Mouse (Mus musculus) liver, adult 2 months (tissue): ENCODE results near the gene Umad1. TPM values are rescaled to one million over a fixed set of nuclear protein-coding genes. Genes with fewer than 3 reads are reported as not detected.

ENCODE experiments used
- DNase-seq: peaks from one replicate; pipeline ENCODE4 v3.0.0-alpha.2; 2011; ENCODE audit warnings: low read depth, low spot score; ENCODE audit errors: extremely low read depth
- H3K27ac ChIP-seq: fragments of 200-500 bp; replicated peaks from 2 replicates; pipeline ENCODE4 v1.5.1; 2012; ENCODE audit warnings: low read depth, mild to moderate bottlenecking, control low read depth, inconsistent platforms, low read length; ENCODE audit not compliant: insufficient read depth
- H3K27me3 ChIP-seq: fragments of 200-500 bp; 2 replicates; pipeline ENCODE4 v1.6.1; 2012; ENCODE audit warnings: mild to moderate bottlenecking, moderate library complexity, low read length, inconsistent platforms; ENCODE audit not compliant: control insufficient read depth, insufficient read depth
- H3K36me3 ChIP-seq: fragments of 200-500 bp; 2 replicates; pipeline ENCODE4 v1.6.1; 2012; ENCODE audit warnings: low read length, inconsistent platforms; ENCODE audit not compliant: control insufficient read depth, insufficient read depth
- H3K4me1 ChIP-seq: fragments of 200-500 bp; 2 replicates; pipeline ENCODE4 v1.6.1; 2011; ENCODE audit warnings: low read length; ENCODE audit not compliant: control insufficient read depth, insufficient read depth
- H3K4me3 ChIP-seq: fragments of 200-500 bp; 2 replicates; pipeline ENCODE4 v1.5.1; 2011; ENCODE audit warnings: low read depth, mild to moderate bottlenecking, control low read depth, low read length, moderate library complexity; ENCODE audit not compliant: insufficient read depth
- H3K79me2 ChIP-seq: fragments of 200-500 bp; 2 replicates; pipeline ENCODE4 v1.6.1; 2012; ENCODE audit warnings: inconsistent platforms, mild to moderate bottlenecking, low read length, moderate library complexity; ENCODE audit not compliant: control insufficient read depth, insufficient read depth
- H3K9ac ChIP-seq: fragments of 200-500 bp; 2 replicates; pipeline ENCODE4 v1.6.1; 2012; ENCODE audit warnings: low read depth, mild to moderate bottlenecking, control low read depth, inconsistent platforms, low read length
- CTCF ChIP-seq: fragments of 200-500 bp; IDR thresholded peaks from 2 replicates; pipeline ENCODE4 v1.5.1; 2011; ENCODE audit warnings: low read depth, low read length, control low read depth
- POLR2A ChIP-seq: fragments of 200-500 bp; IDR thresholded peaks from 2 replicates; pipeline ENCODE4 v1.6.1; 2011; ENCODE audit warnings: low read length, control low read depth; ENCODE audit not compliant: insufficient read depth; ENCODE audit errors: extremely low read depth
- WGBS: fragments of 180-500 bp; shearing (Covaris S2); methylation state at CpG from one replicate; pipeline ENCODE4 v1.1.7; 2018; 5-methylcytosine and 5-hydroxymethylcytosine counted together
- polyA plus RNA-seq: library from polyadenylated mRNA; depleted of rRNA; stranded (reverse); fragments of >200 nt; gene quantifications from 2 replicates; pipeline ENCODE4 v1.2.3, GENCODE M21; 2012
- total RNA-seq: library from RNA; depleted of rRNA; stranded (reverse); fragments of >200 nt; gene quantifications from 2 replicates; pipeline ENCODE4 v1.2.3, GENCODE M21; 2014

Gene Umad1
- total and polyA plus RNA-seq, 2 experiments, result 15.0 to 17.0 TPM

DNA sequence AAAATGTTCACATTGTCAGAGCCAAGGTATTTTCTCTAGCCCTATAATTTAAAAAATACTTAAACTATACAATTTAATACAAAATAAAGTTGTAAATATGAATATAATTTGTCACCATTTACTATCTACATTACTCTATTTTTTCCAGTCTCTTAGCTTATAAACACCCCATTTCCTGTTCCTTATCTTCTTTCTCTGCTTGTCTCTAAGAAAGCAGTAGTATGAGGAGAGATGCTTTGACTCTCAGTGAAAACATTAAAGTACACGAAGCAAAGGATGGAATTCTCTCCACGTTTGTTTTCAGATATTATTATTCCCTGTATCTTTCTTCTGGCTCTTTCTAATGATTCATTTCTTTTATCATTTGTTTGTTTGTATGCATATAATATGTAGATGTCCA is 99.1 kb downstream of the Umad1 start:
- no peaks in the 10 kb centered on the region for H3K36me3 ChIP-seq
- WGBS, result 71% methylated on average over 2 of the region's 2 CpGs
- no peaks in the 10 kb centered on the region for H3K79me2 ChIP-seq
- H3K4me3 ChIP-seq, result no peak overlapping the region
- no peak overlapping the region for H3K27ac ChIP-seq
- no peak overlapping the region for H3K9ac ChIP-seq
- no peak for TF ChIP-seq CTCF
- DNase-seq, result no peak
- H3K4me1 ChIP-seq, result no peaks in the 10 kb centered on the region
- no peaks in the 10 kb centered on the region for H3K27me3 ChIP-seq

DNA sequence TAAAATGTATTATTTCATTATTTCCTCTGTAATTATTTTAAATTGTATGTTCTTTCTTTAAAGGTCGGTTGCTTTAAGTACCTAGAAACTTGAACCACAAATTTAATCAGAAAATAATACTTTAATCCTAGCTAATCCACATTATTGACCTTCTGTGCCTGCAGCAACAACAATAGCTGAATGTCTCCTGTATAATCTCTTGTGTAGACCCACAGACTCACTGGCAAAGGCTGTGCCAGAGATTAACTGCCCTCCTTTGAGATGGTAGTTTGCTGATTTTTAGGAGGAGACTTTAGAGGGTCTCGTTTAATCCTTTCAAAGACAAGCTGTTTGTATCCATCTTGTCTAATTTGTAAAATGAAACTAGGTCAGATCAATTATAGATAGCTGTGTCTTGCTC is 99.7 kb downstream of the Umad1 start:
- Histone ChIP-seq H3K9ac (no peak overlapping the region), H3K36me3 (no peaks in the 10 kb centered on the region), H3K27ac (no peak overlapping the region), H3K4me1 (no peaks in the 10 kb centered on the region), H3K27me3 (no peaks in the 10 kb centered on the region), H3K4me3 (no peak overlapping the region), H3K79me2 (no peaks in the 10 kb centered on the region)
- no peak for TF ChIP-seq POLR2A
- no peak for TF ChIP-seq CTCF
- DNase-seq, result no peak
- WGBS, result 85% methylated on average over 2 of the region's 2 CpGs

DNA sequence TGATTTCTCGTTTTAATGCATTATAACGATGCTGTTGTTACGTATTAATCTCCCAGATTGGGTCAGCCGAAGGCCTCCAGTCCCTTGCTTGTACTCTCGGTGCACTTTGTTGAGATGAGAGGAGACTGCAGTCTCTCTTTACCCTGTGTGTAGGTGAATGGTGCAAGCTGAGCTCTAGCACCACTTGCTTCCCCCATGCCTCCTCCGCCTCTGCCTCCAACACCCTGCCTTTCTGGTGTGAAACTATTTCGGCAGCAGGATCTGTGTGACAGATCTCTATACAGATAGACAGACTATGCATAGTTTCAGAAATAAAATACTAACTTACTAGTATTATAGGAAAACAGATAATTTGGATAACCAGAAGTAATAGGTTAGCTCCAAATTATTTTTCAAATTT is 101.7 kb downstream of the Umad1 start:
- Histone ChIP-seq H3K79me2 (no peaks in the 10 kb centered on the region), H3K27ac (no peak overlapping the region), H3K4me3 (no peak overlapping the region), H3K9ac (no peak overlapping the region), H3K27me3 (no peaks in the 10 kb centered on the region), H3K4me1 (no peaks in the 10 kb centered on the region), H3K36me3 (no peaks in the 10 kb centered on the region)
- WGBS, result 95% methylated on average over 7 of the region's 7 CpGs
- DNase-seq, result no peak
- TF ChIP-seq CTCF, result no peak
- no peak for TF ChIP-seq POLR2A

DNA sequence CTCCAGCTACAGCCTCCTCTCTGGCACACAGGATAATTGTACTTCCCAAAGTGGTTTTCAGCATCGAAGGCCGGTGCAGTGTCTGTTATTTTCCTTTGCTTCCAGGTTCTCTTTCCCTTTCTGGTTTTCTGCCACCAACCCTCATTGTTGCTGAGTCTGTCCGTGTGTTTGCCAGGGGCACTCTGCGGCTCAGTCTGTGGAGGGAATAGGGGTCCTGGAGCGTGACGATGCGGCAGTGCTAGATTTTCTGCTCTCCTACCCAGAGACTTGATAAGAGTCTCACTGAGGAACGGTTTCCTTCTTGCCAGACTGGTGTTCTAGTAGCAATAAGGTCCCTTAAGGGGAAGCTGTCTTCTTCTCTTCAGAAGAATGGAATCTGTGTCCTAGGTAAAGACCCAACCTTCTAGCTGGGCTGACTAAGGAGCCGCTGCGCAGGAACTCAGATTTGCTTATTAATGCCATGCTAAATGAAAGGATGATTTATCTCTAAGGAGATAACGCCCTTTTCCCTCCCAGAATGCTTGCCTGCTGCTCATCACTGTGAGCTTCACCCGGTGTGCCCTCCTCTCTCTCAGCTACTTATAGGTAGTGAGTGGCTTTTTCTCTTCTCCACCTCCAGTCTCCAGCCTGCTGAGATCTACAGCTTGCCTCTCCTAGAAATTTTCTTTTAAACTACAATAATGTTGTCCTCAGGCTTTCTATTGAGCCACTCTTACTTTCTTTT is 105.1 kb downstream of the Umad1 start:
- no peaks in the 10 kb centered on the region for H3K79me2 ChIP-seq
- no peak overlapping the region for H3K4me3 ChIP-seq
- 89% methylated on average over 12 of the region's 12 CpGs for WGBS
- H3K4me1 ChIP-seq, result no peaks in the 10 kb centered on the region
- no peak overlapping the region for H3K27ac ChIP-seq
- no peak for TF ChIP-seq CTCF
- no peak for TF ChIP-seq POLR2A
- no peaks in the 10 kb centered on the region for H3K27me3 ChIP-seq
- DNase-seq, result no peak
- no peak overlapping the region for H3K9ac ChIP-seq
- no peaks in the 10 kb centered on the region for H3K36me3 ChIP-seq

DNA sequence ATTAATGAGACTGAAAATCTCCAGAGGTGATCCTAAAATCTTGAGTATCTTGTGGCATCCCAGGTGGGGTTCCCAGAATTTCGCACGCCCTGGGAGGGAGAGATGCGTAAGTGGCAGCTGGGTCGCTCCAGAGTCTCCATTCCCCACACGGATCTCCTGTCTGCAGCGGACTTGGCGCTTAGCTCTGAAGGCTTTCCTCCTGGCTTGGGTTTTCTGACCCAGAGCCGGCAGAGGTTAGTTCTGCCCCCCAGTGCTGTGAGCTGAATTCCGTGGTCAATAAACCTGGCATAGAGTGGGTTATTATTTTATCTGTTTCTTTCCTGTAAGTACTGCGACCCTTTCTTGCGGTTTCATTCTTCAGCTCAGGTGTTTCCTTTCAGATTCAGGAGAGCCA is 105.7 kb downstream of the Umad1 start:
- H3K4me3 ChIP-seq, result no peak overlapping the region
- H3K4me1 ChIP-seq, result no peaks in the 10 kb centered on the region
- no peak overlapping the region for H3K27ac ChIP-seq
- 94% methylated on average over 11 of the region's 11 CpGs for WGBS
- no peaks in the 10 kb centered on the region for H3K36me3 ChIP-seq
- H3K79me2 ChIP-seq, result no peaks in the 10 kb centered on the region
- H3K9ac ChIP-seq, result no peak overlapping the region
- TF ChIP-seq CTCF (no peak), POLR2A (no peak)
- no peaks in the 10 kb centered on the region for H3K27me3 ChIP-seq
- DNase-seq, result no peak

DNA sequence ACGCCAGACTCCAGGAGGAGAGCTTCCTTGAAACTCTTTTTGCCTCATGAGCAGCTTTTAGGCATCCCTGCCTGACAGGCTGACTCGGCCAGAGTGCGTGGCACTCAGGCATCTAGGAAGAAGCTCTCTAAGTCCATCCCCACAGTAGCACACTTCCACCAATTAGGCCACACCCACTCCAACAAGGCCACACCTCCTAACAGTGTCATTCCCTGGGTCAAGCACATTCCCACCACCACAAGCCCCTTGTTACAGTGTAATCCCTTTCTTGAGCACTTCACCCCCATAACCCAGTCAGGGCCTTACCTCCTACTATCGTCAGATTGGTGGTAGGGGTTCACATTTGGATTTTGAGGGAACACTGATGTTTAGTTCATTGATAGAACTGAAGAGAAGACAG is 108.6 kb downstream of the Umad1 start:
- 95% methylated on average over 4 of the region's 4 CpGs for WGBS
- no peak overlapping the region for H3K4me3 ChIP-seq

More for the DNA sequence above, 108.6 kb downstream of the Umad1 start:
- Histone ChIP-seq H3K27me3 (no peaks in the 10 kb centered on the region), H3K36me3 (no peaks in the 10 kb centered on the region), H3K27ac (no peak overlapping the region), H3K79me2 (no peaks in the 10 kb centered on the region), H3K9ac (no peak overlapping the region), H3K4me1 (no peaks in the 10 kb centered on the region)
- no peak for DNase-seq
- no peak for TF ChIP-seq POLR2A
- no peak for TF ChIP-seq CTCF
